In genomic region chr2:119476621-119477391, GRCm38 (mm10) we compare ENCODE assay signal across 8 mouse cellular contexts. TPM values are rescaled to one million over a fixed set of nuclear protein-coding genes. Genes with fewer than 3 reads are reported as not detected.
DNase-seq lines count a peak whose midpoint lies in the region; ATAC-seq and TF ChIP-seq lines count a peak whose summit lies in the region.

No protein-coding gene starts in this region.

- peak overlapping the region; percentile 88 for H3K4me2 ChIP-seq in intestine, postnatal 0 days (replicated peaks; ENCODE audit: low read depth)

- H3K4me3 ChIP-seq in embryonic facial prominence, embryonic 10.5 days = peak overlapping the region; percentile 95
- H3K4me3 ChIP-seq in intestine, postnatal 0 days (ENCODE audit: low read depth, low read length) = peak overlapping the region; percentile 96
- H3K4me3 ChIP-seq in midbrain, embryonic 10.5 days = peak overlapping the region; percentile 93
- peak overlapping the region; percentile 80 for H3K4me3 ChIP-seq in small intestine, adult 2 months (ENCODE audit: low read depth, low read length)

- peaks cover 19% of the 10 kb centered on the region for H3K4me1 ChIP-seq in embryonic facial prominence, embryonic 10.5 days
- H3K4me1 ChIP-seq in intestine, postnatal 0 days (replicated peaks; ENCODE audit: control insufficient read depth, insufficient read depth, low read length) = no peaks in the 10 kb centered on the region; the same call in 1 of the 2 replicates
- H3K4me1 ChIP-seq in midbrain, embryonic 10.5 days = peaks cover 29% of the 10 kb centered on the region
- H3K4me1 ChIP-seq in small intestine, adult 2 months (ENCODE audit: control insufficient read depth, insufficient read depth, insufficient read length, low read length) = peaks cover 3% of the 10 kb centered on the region; the same call in 1 of the 2 replicates

- under 1% methylated on average over 44 of the region's 44 CpGs for WGBS in embryonic facial prominence, embryonic 10.5 days
- under 1% methylated on average over 43 of the region's 44 CpGs for WGBS in intestine, postnatal 0 days
- WGBS in midbrain, embryonic 10.5 days = under 1% methylated on average over 42 of the region's 44 CpGs
- WGBS in small intestine, adult 2 months = under 1% methylated on average over 43 of the region's 44 CpGs

- peak overlapping the region; percentile 100 for H3K9ac ChIP-seq in intestine, postnatal 0 days (ENCODE audit: low read depth, low read length)

- no peaks in the 10 kb centered on the region for H3K9me3 ChIP-seq in embryonic facial prominence, embryonic 10.5 days
- H3K9me3 ChIP-seq in intestine, postnatal 0 days (ENCODE audit: control insufficient read depth) = no peaks in the 10 kb centered on the region
- H3K9me3 ChIP-seq in midbrain, embryonic 10.5 days (replicated peaks) = no peaks in the 10 kb centered on the region

- H3K36me3 ChIP-seq in embryonic facial prominence, embryonic 10.5 days (replicated peaks) = peaks cover 24% of the 10 kb centered on the region
- H3K36me3 ChIP-seq in intestine, postnatal 0 days (ENCODE audit: control insufficient read depth, insufficient read depth) = peaks cover 5% of the 10 kb centered on the region; the same call in 1 of the 2 replicates
- H3K36me3 ChIP-seq in midbrain, embryonic 10.5 days = peaks cover 14% of the 10 kb centered on the region
- peaks cover 7% of the 10 kb centered on the region for H3K36me3 ChIP-seq in small intestine, adult 2 months (ENCODE audit: control insufficient read depth, insufficient read depth, low read length)

- intact Hi-C loops in left cerebral cortex, postnatal 36 days (cut with DNase I) = loop anchor here (2.0 to 5.0 kb wide), 3 partner anchors 70 to 190 kb away; partner anchors contain the start of genes Chp1, Exd1 and Vps18

- peak; percentile 83 for DNase-seq in 3134 (ENCODE audit: extremely low read depth, insufficient read length, low spot score)
- DNase-seq in adrenal gland, postnatal 14 days = peak; percentile 90
- peak; percentile 78 for DNase-seq in embryonic facial prominence, embryonic 10.5 days (ENCODE audit: low spot score)
- peak; percentile 74 to 81 for DNase-seq in left cerebral cortex, postnatal 36 days (ENCODE audit: low spot score in 2 of 2)
- no peak for DNase-seq in midbrain, embryonic 10.5 days (ENCODE audit: low spot score)

- peak; percentile 52 for ATAC-seq in granulocyte monocyte progenitor cell, adult 5-6 weeks (replicated peaks; ENCODE audit: poor library complexity, severe bottlenecking)
- ATAC-seq in intestine, postnatal 0 days = peak; percentile 35; the same call in 1 of the 2 replicates

- peak; percentile 50 for TF ChIP-seq CTCF in intestine, postnatal 0 days (IDR thresholded peaks at IDR 0.05; ENCODE audit: low read depth)
- TF ChIP-seq CTCF in small intestine, adult 2 months (IDR thresholded peaks at IDR 0.05; ENCODE audit: extremely low read depth, insufficient read length, insufficient replicate concordance, low read depth, low read length) = no peak

- H3K27me3 ChIP-seq in embryonic facial prominence, embryonic 10.5 days (replicated peaks; ENCODE audit: low read depth, poor library complexity, severe bottlenecking) = no peaks in the 10 kb centered on the region
- no peaks in the 10 kb centered on the region for H3K27me3 ChIP-seq in intestine, postnatal 0 days (replicated peaks; ENCODE audit: control insufficient read depth, insufficient read depth, low read length)
- H3K27me3 ChIP-seq in midbrain, embryonic 10.5 days (ENCODE audit: low read depth, poor library complexity, severe bottlenecking) = no peaks in the 10 kb centered on the region
- no peaks in the 10 kb centered on the region for H3K27me3 ChIP-seq in small intestine, adult 2 months (ENCODE audit: control insufficient read depth, insufficient read depth, low read length)

- no peak for TF ChIP-seq POLR2A in small intestine, adult 2 months (IDR thresholded peaks at IDR 0.05; ENCODE audit: low read depth, low read length)

- peak overlapping the region; percentile 100 for H3K27ac ChIP-seq in embryonic facial prominence, embryonic 10.5 days (replicated peaks)
- peak overlapping the region; percentile 99 for H3K27ac ChIP-seq in intestine, postnatal 0 days (ENCODE audit: low read depth, low read length)
- H3K27ac ChIP-seq in midbrain, embryonic 10.5 days (replicated peaks) = peak overlapping the region; percentile 100
- H3K27ac ChIP-seq in small intestine, adult 2 months (ENCODE audit: insufficient read depth, low read depth, low read length) = peak overlapping the region; percentile 63

RNA-seq across cellular contexts. Expression of gene Ino80, which starts 0.7 kb away (rescaled TPM):
- 18.6 and 18.9 TPM in 2 replicates for total RNA-seq in adrenal gland, postnatal 14 days (2021)
- 3.5 and 4.3 TPM in 2 replicates for polyA plus RNA-seq in embryonic facial prominence, embryonic 10.5 days (2016; fragmentation: Nextera tagmentation; extraction: Ambion mirVana)
- total RNA-seq in granulocyte monocyte progenitor cell, adult 5-6 weeks (2014; fragmentation: Nextera tagmentation) = 22.7 and 25.1 TPM in 2 replicates
- total RNA-seq in granulocyte monocyte progenitor cell, adult 5-6 weeks (2017) = 25.3 and 28.0 TPM in 2 replicates
- polyA plus RNA-seq in intestine, postnatal 0 days (2015; fragmentation: Nextera tagmentation; extraction: Ambion mirVana) = 2.4 and 2.6 TPM in 2 replicates
- total RNA-seq in left cerebral cortex, postnatal 36 days (2021) = 10 to 100 TPM; 19.8 to 23.3 TPM
- 3.3 and 3.8 TPM in 2 replicates for polyA plus RNA-seq in midbrain, embryonic 10.5 days (2016; fragmentation: Nextera tagmentation; extraction: Ambion mirVana)
- polyA plus RNA-seq in small intestine, adult 2 months (2012; rRNA removed) = 2.1 and 4.6 TPM in 2 replicates
